Mouse (Mus musculus): ENCODE measurements around the gene Rab3b. TPM values are rescaled to one million over a fixed set of nuclear protein-coding genes. Genes with fewer than 3 reads are reported as not detected.

Gene Rab3b
- 17.1 and 20.8 TPM in 2 replicates for polyA plus RNA-seq (2016; fragmentation: Nextera tagmentation; extraction: Ambion mirVana)

DNA sequence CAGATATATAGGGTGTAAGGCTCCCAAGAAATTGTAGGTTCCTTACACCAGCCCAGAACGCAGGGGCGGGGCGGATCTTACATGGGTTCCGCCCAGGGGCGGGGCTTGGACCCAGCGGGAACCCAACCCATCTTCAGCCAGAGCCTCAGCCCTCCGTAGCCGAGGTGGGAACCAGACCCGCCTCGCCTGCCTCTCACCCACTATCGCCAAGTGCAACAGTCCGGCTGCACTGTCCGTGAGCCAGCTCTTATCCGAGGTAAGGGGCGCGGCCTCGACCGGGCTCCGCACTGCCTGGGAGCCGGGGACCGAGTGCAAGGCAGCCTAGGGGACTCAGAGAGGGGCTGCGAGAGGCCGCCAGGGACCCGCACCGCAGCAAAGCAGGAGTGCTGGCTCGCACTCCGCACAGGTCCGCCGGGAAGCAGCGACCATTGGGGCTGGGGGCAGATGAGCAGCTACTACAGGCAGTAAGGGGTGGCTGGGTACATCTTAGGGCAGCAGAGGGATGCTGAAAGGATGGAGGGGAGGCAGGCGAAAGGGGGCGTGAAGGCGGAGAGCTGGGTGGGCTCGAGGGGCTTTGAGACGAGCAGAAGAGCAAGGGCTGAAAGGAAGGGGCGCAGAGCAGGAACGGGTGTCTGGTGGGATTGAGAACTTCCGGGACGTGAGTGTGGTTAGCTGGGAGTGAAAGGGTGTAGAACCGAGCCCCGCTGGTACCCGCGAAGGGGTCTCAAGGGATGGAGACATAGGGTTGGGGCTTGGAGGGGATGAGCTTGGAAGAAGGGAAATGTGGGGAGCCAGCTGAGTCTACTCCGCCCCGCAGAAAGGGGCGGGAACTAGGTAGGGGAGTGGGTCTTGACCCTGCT is at the start of gene Rab3b:
Gene Rab3b, plus strand, starts transcription at position 101 of the 860 bp plus-strand sequence.
- Histone ChIP-seq H3K36me3 (replicated peaks) (no peaks in the 10 kb centered on the region), H3K4me3 (peak within 1 kb of the TSS; percentile 73), H3K4me1 (peaks cover 20% of the 10 kb centered on the region), H3K27me3 (replicated peaks; ENCODE audit: low read depth, poor library complexity, severe bottlenecking) (peaks cover 20% of the 10 kb centered on the region), H3K9me3 (no peaks in the 10 kb centered on the region), H3K27ac (replicated peaks) (peak within 1 kb of the TSS; percentile 66)
- peak; percentile 84 for DNase-seq (ENCODE audit: low spot score)
- under 1% methylated on average over 46 of the region's 46 CpGs for WGBS

DNA sequence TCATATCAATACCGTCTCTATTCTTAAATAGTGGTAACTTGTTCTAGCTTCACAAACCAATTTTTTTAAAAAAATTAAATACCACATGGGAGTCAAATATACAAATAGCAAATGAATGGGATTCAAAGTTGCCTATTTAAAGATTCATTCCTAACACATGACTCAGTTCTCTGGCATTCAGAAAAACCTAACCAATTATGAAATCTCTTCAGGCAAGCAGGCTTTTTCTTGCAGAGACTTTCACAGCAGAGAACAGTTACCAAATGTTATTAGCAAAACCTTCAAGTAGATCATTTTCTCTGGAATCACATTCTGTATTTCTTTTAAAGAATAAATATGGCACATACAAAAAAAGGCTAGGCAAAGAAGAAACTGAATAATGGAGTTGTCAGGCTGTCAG is 48.2 kb upstream of the Rab3b start:
- peaks cover 46% of the 10 kb centered on the region for H3K36me3 ChIP-seq (replicated peaks)
- no peak overlapping the region for H3K4me3 ChIP-seq
- H3K27me3 ChIP-seq (replicated peaks; ENCODE audit: low read depth, poor library complexity, severe bottlenecking): no peaks in the 10 kb centered on the region
- H3K9me3 ChIP-seq: no peaks in the 10 kb centered on the region
- no peak overlapping the region for H3K27ac ChIP-seq (replicated peaks)
- H3K4me1 ChIP-seq: peaks cover 19% of the 10 kb centered on the region
- DNase-seq (ENCODE audit: low spot score): no peak
- WGBS: 91% methylated on average over 1 of the region's 1 CpGs

DNA sequence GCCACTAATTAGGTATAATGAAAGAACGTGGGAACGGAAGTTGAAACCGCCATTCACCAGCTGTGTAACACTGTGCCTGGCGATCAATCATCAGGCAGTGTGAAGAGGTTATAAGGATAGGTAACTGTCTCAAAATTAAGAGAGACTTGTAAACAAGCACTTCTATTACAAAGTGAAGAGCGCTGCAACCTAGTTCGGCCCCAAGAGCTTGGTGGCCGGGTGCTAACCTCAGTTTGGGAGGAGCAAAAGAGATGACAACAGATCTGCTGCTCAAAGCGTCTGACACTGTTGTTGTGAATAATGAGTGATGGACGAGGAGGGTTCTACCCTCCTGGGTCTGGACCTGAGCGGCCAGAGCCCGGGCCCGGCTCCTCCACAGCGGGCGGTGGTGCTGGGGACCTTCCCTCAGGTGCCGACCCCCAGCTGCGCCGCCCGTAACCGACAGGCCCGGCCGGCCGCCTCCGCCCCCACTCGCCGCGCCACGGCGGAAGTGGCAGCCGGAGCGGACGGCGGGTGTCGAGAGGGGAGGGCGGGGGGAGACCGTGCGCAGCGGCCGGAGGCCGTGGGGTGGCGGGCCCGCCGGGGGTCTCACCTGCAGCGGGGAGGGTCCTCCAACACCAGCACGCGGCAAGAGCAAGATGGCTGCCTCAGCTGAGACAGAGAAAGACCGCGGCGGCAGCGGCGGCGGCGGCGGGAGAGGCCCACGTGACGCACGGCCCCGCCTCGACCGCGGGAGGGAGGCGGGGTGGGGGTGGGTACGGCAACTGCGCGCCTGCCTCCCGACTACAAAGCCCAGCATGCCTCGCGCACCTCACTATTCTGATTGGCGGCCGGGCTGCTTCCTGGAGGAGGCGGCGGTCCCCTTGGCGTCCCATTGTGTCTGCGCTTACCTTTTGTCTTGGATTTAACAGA is 45.7 kb upstream of the Rab3b start, which contains the start of gene Btf3l4:
Gene Btf3l4, minus strand, starts transcription at position 699 of the 912 bp plus-strand sequence.
- Histone ChIP-seq H3K4me1 (peaks cover 29% of the 10 kb centered on the region), H3K9me3 (no peaks in the 10 kb centered on the region), H3K27ac (replicated peaks) (peak within 1 kb of the TSS; percentile 100), H3K36me3 (replicated peaks) (peaks cover 22% of the 10 kb centered on the region), H3K27me3 (replicated peaks; ENCODE audit: low read depth, poor library complexity, severe bottlenecking) (no peaks in the 10 kb centered on the region), H3K4me3 (peak within 1 kb of the TSS; percentile 97)
- DNase-seq (ENCODE audit: low spot score): peak; percentile 99
- WGBS: under 1% methylated on average over 73 of the region's 73 CpGs

DNA sequence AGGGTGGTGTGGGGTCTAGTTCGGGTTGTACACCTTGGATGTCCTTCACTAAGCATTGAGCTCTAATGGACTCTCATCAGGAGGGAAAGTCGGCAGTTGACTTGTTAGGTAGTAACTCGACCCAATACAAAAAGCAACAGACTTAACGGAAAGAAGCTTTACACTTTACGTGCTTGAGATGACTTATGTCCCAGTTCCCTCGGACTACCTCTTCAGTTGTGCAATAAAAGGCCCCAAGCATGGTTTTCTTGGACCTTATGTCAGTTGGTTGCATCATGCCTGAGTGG is 45.1 kb upstream of the Rab3b start:
- 0% methylated on average over 6 of the region's 6 CpGs for WGBS
- H3K27me3 ChIP-seq (replicated peaks; ENCODE audit: low read depth, poor library complexity, severe bottlenecking): no peaks in the 10 kb centered on the region
- DNase-seq (ENCODE audit: low spot score): no peak
- peaks cover 16% of the 10 kb centered on the region for H3K36me3 ChIP-seq (replicated peaks)
- H3K27ac ChIP-seq (replicated peaks): peak overlapping the region; percentile 100
- no peaks in the 10 kb centered on the region for H3K9me3 ChIP-seq
- peak overlapping the region; percentile 97 for H3K4me3 ChIP-seq
- H3K4me1 ChIP-seq: peaks cover 29% of the 10 kb centered on the region

DNA sequence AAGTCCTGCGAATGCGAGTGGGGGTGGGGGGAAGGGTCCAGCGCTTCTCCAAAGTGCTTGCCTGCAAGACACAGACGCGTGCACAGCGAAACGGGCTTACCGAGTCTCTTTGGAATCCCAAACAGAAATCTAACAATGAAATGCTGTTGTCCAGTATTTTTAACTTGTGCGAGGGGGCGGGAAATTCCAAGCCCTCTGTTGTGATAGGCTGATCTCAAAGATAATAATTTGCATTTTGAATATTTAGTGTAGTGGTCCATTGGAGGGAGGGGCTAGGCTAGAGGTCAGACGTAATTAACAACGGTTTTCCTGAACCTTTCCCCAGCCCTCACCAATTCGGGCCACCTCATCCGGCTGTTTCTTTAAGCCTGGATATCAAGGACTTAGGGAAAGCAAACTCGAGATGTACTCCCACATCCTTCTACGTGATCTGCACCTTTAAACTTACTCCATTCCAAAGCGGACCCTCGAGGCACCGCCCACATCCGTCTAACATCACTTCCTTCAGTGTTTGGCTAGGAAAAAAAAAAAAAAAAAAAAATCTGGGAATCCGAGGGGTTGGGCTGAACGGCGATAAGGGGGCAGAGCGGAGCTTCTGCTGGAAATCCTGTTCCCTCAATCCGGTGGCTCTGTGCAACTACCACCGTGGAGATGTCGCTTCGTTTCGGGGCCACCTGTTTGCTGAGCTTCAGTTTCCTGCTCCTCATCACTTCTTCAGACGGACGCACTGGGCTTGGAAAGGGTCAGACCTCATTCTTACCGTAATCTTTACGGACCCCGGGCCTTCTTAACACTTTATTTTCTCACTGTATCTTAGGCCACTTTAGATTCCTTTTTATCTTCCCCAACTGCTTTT is 44.5 kb upstream of the Rab3b start, which contains the start of gene Txndc12:
Gene Txndc12, plus strand, starts transcription at position 487 of the 856 bp plus-strand sequence.
- WGBS: under 1% methylated on average over 34 of the region's 34 CpGs
- Histone ChIP-seq H3K9me3 (no peaks in the 10 kb centered on the region), H3K36me3 (replicated peaks) (peaks cover 11% of the 10 kb centered on the region), H3K27ac (replicated peaks) (peak within 1 kb of the TSS; percentile 100), H3K4me3 (peak within 1 kb of the TSS; percentile 97), H3K4me1 (peaks cover 29% of the 10 kb centered on the region), H3K27me3 (replicated peaks; ENCODE audit: low read depth, poor library complexity, severe bottlenecking) (no peaks in the 10 kb centered on the region)
- peak; percentile 89 for DNase-seq (ENCODE audit: low spot score)

DNA sequence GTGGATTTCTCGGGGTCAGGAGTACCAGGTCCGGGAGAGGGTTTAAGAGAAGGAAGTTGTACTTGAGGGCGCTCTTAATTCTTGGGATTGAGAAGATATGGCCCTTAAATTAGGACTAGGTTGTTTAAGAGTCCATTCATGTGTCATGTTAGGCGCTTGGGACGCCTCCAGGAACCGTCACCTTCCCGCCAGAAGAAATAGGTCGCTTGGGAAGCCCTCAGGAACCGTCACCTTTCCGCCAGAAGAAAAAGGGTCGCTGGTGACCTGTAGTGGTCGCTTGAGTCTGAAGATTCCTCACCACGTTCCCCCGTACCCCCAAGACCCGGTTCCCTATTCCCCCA is 43.9 kb upstream of the Rab3b start:
- no peaks in the 10 kb centered on the region for H3K9me3 ChIP-seq
- peak; percentile 18 for DNase-seq (ENCODE audit: low spot score)
- WGBS: under 1% methylated on average over 15 of the region's 15 CpGs
- H3K27ac ChIP-seq (replicated peaks): peak overlapping the region; percentile 100
- peaks cover 5% of the 10 kb centered on the region for H3K36me3 ChIP-seq (replicated peaks)
- H3K4me1 ChIP-seq: peaks cover 29% of the 10 kb centered on the region
- no peaks in the 10 kb centered on the region for H3K27me3 ChIP-seq (replicated peaks; ENCODE audit: low read depth, poor library complexity, severe bottlenecking)
- H3K4me3 ChIP-seq: peak overlapping the region; percentile 97

DNA sequence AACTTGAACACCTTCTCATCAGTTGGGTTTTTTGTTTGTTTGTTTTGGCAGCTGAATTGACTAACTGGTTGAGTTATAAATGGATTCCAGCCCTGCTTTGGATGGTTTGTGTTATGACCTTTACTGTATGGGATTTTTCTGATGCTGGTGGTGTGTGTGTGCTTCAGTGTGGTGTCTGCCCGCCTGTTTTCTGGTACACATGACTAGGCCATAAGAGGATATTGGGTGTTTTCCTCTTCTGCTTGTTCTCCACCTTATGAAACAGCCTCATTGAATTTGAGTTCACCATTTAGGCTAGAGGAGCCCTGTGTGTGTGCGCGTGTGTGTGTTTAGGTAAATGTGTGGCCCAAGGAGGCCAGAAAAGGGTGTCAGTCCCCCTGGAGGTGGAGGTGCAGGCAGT is 43.4 kb upstream of the Rab3b start:
- no peak for DNase-seq (ENCODE audit: low spot score)
- no peaks in the 10 kb centered on the region for H3K27me3 ChIP-seq (replicated peaks; ENCODE audit: low read depth, poor library complexity, severe bottlenecking)
- peak overlapping the region; percentile 100 for H3K27ac ChIP-seq (replicated peaks)
- H3K4me3 ChIP-seq: peak overlapping the region; percentile 97
- 67% methylated on average over 3 of the region's 3 CpGs for WGBS
- no peaks in the 10 kb centered on the region for H3K9me3 ChIP-seq
- peaks cover 29% of the 10 kb centered on the region for H3K4me1 ChIP-seq
- peaks cover 5% of the 10 kb centered on the region for H3K36me3 ChIP-seq (replicated peaks)

DNA sequence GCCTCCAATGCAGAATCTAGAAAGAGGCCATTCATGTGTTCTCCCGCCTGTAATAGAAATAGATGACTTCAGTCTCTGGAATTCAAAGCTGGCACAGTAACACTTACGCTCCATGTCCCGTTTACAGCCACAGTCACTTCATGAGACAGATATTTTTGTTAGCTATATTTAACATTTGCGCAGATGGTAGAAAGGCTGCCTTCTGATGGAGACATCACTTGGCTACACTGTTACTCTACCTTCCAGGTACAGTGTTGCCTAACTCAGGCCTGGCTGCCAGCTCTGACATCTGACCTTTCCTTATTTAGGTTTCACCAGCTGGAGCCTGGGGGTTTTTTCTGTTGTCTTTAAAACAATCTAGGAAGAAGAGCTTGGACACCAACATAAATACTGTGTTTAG is 40.8 kb upstream of the Rab3b start:
- no peaks in the 10 kb centered on the region for H3K27me3 ChIP-seq (replicated peaks; ENCODE audit: low read depth, poor library complexity, severe bottlenecking)
- peaks cover 18% of the 10 kb centered on the region for H3K4me1 ChIP-seq
- WGBS: 89% methylated on average over 4 of the region's 4 CpGs
- no peaks in the 10 kb centered on the region for H3K9me3 ChIP-seq
- peaks cover 23% of the 10 kb centered on the region for H3K36me3 ChIP-seq (replicated peaks)
- no peak overlapping the region for H3K4me3 ChIP-seq
- no peak overlapping the region for H3K27ac ChIP-seq (replicated peaks)
- DNase-seq (ENCODE audit: low spot score): no peak

DNA sequence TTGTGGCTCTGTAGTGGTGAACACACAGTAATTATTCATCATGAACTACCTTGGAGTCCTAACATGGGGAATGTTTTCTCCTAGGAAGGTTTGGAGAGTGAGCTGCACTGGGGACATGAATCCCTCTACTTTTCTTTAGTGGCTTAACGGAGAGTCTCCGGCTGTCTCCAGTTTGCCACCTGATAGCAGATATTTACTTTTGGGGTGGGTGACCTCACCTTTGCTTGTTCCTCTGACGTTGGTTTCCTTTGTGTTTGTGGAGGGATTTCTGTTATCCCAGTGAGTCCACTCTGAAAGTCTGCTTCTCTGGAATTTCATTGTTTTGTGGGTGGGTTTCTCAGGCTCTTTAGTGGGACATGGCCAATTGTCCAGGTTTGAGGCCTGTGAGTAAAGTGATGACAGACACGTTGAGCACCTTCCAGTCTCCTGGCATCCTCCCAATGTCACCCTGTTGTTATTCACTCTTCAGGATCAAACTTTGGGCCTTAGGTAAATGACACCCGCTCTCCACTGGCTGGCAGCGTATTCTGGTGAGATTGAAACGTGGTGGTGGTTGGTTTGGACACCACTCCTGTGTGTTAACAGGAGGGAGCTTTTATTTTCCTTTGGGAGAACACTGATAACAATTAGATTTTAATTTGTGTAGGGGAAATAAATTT is 36.8 kb upstream of the Rab3b start:
- H3K4me3 ChIP-seq: no peak overlapping the region
- no peaks in the 10 kb centered on the region for H3K9me3 ChIP-seq
- H3K36me3 ChIP-seq (replicated peaks): peaks cover 23% of the 10 kb centered on the region
- H3K27ac ChIP-seq (replicated peaks): no peak overlapping the region
- no peak for DNase-seq (ENCODE audit: low spot score)
- 0 out of 2 replicates have a peak, but pooled peaks cover 8% of the 10 kb centered on the region for H3K4me1 ChIP-seq
- no peaks in the 10 kb centered on the region for H3K27me3 ChIP-seq (replicated peaks; ENCODE audit: low read depth, poor library complexity, severe bottlenecking)
- WGBS: 90% methylated on average over 7 of the region's 7 CpGs

DNA sequence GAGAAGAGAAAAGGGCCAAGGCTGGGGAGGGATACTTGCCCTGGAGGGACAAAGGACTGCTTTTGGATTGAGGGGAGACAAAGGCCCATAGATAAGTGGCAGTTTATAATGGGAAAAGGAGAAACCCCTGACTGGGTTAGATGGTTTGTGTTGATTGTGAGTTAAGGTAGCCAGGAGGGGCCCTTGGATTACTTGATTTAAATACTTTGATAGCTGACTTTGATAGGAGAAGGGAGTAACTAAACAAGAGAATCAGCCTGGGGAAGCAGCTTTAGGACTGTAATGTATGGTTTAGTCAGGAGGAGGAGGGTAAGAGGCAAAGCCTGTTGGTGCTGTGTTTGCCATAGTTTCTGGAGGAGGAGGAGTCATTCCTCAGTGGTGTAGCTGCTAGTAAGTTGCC is 35.5 kb upstream of the Rab3b start:
- no peak overlapping the region for H3K4me3 ChIP-seq
- peaks cover 23% of the 10 kb centered on the region for H3K36me3 ChIP-seq (replicated peaks)
- peaks cover 12% of the 10 kb centered on the region for H3K4me1 ChIP-seq
- no peaks in the 10 kb centered on the region for H3K27me3 ChIP-seq (replicated peaks; ENCODE audit: low read depth, poor library complexity, severe bottlenecking)
- DNase-seq (ENCODE audit: low spot score): no peak
- no peak overlapping the region for H3K27ac ChIP-seq (replicated peaks)
- no peaks in the 10 kb centered on the region for H3K9me3 ChIP-seq

DNA sequence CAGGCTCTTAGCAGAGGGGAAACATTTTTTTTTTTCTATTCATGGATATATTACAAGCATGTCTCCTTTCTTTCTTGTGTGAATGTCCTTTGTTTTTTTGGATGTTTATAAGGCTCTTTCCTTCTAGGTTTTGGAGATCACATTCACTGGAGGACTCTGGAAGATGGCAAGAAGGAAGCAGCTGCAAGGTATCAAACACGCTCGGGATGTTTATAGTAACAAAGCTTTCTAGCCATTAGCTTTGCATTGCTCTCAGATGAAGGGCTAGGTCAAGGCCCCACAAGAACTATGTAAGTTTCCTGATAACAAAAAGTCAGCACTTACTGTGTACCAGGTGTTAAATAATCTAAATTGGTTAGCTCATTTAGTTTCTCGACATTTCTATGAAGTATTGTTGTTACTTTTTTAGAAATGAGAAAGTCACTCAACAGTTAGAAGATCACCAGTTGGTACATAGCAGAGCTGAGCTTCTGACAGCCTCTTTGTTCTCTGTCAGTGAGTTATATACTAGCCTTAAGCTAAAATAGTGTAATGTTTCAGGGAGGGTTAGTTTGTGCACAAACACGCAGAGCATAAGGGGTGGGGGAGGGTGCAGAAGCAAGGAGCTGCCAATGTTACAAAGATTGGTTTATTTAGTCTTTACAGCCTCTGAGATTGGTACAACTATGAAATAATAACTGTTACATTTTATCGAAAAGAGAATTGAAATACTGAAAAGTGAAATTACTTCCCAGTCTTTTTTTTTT is 32.9 kb upstream of the Rab3b start:
- no peak for DNase-seq (ENCODE audit: low spot score)
- H3K36me3 ChIP-seq (replicated peaks): peaks cover 36% of the 10 kb centered on the region
- no peaks in the 10 kb centered on the region for H3K27me3 ChIP-seq (replicated peaks; ENCODE audit: low read depth, poor library complexity, severe bottlenecking)
- no peaks in the 10 kb centered on the region for H3K9me3 ChIP-seq
- H3K4me3 ChIP-seq: no peak overlapping the region
- H3K27ac ChIP-seq (replicated peaks): no peak overlapping the region
- peaks cover 25% of the 10 kb centered on the region for H3K4me1 ChIP-seq
- WGBS: 88% methylated on average over 5 of the region's 5 CpGs
